Mouse (Mus musculus): Measurements from ENCODE around the gene Pitpnm1. TPM values are rescaled to one million over a fixed set of nuclear protein-coding genes. Genes with fewer than 3 reads are reported as not detected.

The Pitpnm1 gene
- polyA plus RNA-seq, 1 experiment from 2014 or later, result 15.8 TPM

- peak overlapping the region; percentile 72 for H3K4me2 ChIP-seq (replicated peaks; ENCODE audit: low read depth, low read length)
- peaks cover 28% of the 10 kb centered on the region for H3K36me3 ChIP-seq (ENCODE audit: control insufficient read depth, insufficient read depth, low read length)
- no peaks in the 10 kb centered on the region for H3K27me3 ChIP-seq (ENCODE audit: control insufficient read depth, insufficient read depth, low read length)
- no peak for ATAC-seq (ENCODE audit: low FRiP score, low TSS enrichment)
- H3K27ac ChIP-seq (ENCODE audit: low read depth, low read length), result no peak overlapping the region
- peaks cover 18% of the 10 kb centered on the region for H3K4me1 ChIP-seq (ENCODE audit: control insufficient read depth, insufficient read depth, low read length)
- peak overlapping the region; percentile 86; the same call in 1 of the 2 replicates for H3K4me3 ChIP-seq (ENCODE audit: low read length)
- 94% methylated on average over 17 of the region's 17 CpGs for WGBS
- H3K9ac ChIP-seq (ENCODE audit: low read depth, low read length), result peak overlapping the region; percentile 68; the same call in 1 of the 2 replicates
- H3K9me3 ChIP-seq (ENCODE audit: control insufficient read depth, low read length), result no peaks in the 10 kb centered on the region
These were observed 50.1 kb downstream of the Pitpnm1 start for GRCm38 (mm10) chr19:4149764-4150461.

DNA sequence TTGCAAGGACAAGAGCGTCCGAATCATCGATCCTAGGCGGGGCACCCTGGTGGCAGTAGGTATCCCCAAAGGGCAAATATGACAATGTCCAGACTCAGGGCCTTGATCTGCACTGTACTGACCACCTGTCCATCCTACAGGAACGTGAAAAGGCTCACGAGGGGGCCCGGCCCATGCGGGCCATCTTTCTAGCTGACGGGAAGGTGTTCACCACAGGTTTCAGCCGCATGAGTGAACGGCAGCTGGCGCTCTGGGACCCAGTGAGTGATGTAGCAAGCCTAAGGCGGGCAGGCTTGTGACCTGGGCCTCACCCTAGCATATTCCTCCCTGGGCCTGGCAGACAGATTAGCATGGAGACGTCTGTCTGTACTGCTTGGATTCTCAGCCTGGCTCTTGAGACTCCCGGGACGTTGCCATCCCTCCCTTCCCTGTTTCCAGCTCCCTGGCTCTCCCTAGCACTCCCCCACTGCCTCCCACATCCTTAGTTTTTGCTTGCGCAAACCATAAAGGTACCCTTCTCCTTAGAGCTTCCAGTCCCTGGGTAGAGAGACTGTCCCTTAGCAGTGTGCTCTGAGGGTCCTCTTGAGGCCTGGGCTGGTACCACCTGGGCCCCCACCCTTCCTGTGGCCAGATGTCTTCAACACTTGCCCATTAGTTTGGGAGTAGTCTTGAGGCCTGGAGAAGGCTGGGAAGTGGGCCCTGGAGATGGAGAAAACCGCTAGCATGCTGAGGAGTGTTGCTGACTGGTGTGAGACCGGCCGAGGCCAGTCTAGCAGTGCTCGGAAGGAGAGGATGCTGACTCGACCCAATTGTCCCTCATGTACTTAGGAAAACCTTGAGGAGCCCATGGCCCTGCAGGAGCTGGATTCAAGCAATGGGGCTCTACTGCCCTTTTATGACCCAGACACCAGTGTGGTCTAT, 51.0 kb downstream of the Pitpnm1 start:
- H3K9me3 ChIP-seq (ENCODE audit: control insufficient read depth, low read length), result no peaks in the 10 kb centered on the region
- H3K9ac ChIP-seq (ENCODE audit: low read depth, low read length), result no peak overlapping the region
- peaks cover 18% of the 10 kb centered on the region for H3K4me1 ChIP-seq (ENCODE audit: control insufficient read depth, insufficient read depth, low read length)
- ATAC-seq (ENCODE audit: low FRiP score, low TSS enrichment), result no peak
- 85% methylated on average over 22 of the region's 22 CpGs for WGBS
- H3K4me2 ChIP-seq (replicated peaks; ENCODE audit: low read depth, low read length), result no peak overlapping the region
- peaks cover 30% of the 10 kb centered on the region for H3K36me3 ChIP-seq (ENCODE audit: control insufficient read depth, insufficient read depth, low read length)
- no peak overlapping the region for H3K27ac ChIP-seq (ENCODE audit: low read depth, low read length)
- no peaks in the 10 kb centered on the region for H3K27me3 ChIP-seq (ENCODE audit: control insufficient read depth, insufficient read depth, low read length)
- H3K4me3 ChIP-seq (ENCODE audit: low read length), result no peak overlapping the region

DNA sequence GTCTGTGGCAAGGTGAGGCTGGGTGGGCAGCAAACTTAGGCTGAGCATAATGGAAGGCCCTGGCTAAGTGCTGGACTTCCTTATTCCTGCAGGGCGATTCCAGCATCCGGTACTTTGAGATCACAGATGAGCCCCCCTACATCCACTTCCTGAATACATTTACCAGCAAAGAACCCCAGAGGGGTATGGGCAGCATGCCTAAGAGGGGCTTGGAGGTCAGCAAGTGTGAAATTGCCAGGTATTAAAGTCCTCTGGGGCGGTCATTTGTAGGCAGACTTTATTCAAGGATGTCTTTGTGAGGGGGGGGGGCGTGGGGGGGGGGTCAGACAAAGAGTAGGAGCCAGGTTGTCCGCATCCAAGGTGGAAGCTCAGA, 51.7 kb downstream of the Pitpnm1 start:
- Histone ChIP-seq H3K9me3 (ENCODE audit: control insufficient read depth, low read length) (no peaks in the 10 kb centered on the region), H3K9ac (ENCODE audit: low read depth, low read length) (no peak overlapping the region), H3K4me1 (ENCODE audit: control insufficient read depth, insufficient read depth, low read length) (peaks cover 18% of the 10 kb centered on the region), H3K36me3 (ENCODE audit: control insufficient read depth, insufficient read depth, low read length) (peaks cover 36% of the 10 kb centered on the region), H3K4me2 (replicated peaks; ENCODE audit: low read depth, low read length) (no peak overlapping the region), H3K27ac (ENCODE audit: low read depth, low read length) (no peak overlapping the region), H3K27me3 (ENCODE audit: control insufficient read depth, insufficient read depth, low read length) (no peaks in the 10 kb centered on the region), H3K4me3 (ENCODE audit: low read length) (no peak overlapping the region)
- ATAC-seq (ENCODE audit: low FRiP score, low TSS enrichment), result no peak
- WGBS, result 78% methylated on average over 5 of the region's 5 CpGs

DNA sequence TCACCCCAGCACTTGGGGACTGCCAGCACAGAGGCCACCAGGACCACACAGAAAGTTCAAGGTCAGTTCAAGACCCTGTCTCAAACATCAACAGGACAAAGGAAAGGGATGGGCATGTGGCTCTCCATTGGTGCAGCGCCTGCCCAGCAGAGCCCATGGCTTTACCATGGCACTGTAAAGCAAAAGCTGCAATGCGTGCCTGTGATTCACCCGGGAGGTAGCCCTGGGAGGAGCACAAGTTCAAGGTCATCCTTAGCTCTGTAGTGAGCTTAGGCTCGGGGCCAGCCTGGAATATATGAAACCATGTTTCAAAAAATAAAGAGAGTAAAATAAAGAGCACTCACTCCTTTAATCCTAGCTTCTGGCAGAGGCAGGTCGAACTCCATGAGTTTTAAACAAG, 52.1 kb downstream of the Pitpnm1 start:
- H3K9ac ChIP-seq (ENCODE audit: low read depth, low read length), result no peak overlapping the region
- peaks cover 18% of the 10 kb centered on the region for H3K4me1 ChIP-seq (ENCODE audit: control insufficient read depth, insufficient read depth, low read length)
- H3K36me3 ChIP-seq (ENCODE audit: control insufficient read depth, insufficient read depth, low read length), result peaks cover 40% of the 10 kb centered on the region
- H3K4me3 ChIP-seq (ENCODE audit: low read length), result no peak overlapping the region
- no peak overlapping the region for H3K4me2 ChIP-seq (replicated peaks; ENCODE audit: low read depth, low read length)
- no peaks in the 10 kb centered on the region for H3K9me3 ChIP-seq (ENCODE audit: control insufficient read depth, low read length)
- H3K27ac ChIP-seq (ENCODE audit: low read depth, low read length), result no peak overlapping the region
- WGBS, result 85% methylated on average over 5 of the region's 5 CpGs
- H3K27me3 ChIP-seq (ENCODE audit: control insufficient read depth, insufficient read depth, low read length), result no peaks in the 10 kb centered on the region
- no peak for ATAC-seq (ENCODE audit: low FRiP score, low TSS enrichment)

DNA sequence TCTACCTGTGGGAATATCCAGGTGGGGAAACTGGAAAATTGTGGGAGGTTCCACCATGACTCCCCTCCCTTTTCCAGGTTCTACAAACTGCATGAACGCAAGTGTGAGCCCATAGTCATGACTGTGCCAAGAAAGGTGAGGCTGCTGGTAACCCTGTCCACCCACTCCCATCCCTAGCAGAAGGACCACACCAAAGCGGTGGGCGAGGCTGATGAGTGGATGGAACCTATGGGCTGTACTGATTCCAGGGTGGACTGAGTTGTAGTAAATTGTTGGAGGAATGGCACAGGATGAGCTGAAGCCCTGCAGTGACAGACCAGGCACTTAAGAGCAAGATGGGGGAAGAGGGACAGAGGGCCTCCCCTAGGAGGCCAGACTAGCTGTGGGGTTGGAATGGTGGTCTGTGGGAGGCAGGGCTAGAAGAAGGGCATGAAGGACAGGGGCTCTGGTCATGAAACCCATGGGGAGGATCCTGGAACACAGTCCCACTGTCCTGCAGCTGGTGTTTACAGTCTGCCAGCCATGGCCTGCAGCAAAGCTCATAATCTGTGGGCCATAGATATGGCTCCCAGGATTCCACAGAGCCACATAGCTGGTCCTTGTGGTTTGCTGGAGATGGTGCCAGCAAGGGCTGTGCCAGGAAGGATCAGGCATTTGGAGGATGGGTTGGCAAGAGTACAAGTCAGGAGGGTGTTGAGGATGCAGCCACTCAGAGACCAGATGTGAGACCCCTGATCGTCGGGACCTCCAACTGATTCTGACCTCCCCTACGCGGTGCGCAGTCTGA, 52.8 kb downstream of the Pitpnm1 start:
- WGBS, result 91% methylated on average over 8 of the region's 8 CpGs
- H3K36me3 ChIP-seq (ENCODE audit: control insufficient read depth, insufficient read depth, low read length), result peaks cover 48% of the 10 kb centered on the region
- peak overlapping the region; percentile 13; the same call in 1 of the 2 replicates for H3K9ac ChIP-seq (ENCODE audit: low read depth, low read length)
- no peak overlapping the region for H3K4me3 ChIP-seq (ENCODE audit: low read length)
- peaks cover 17% of the 10 kb centered on the region for H3K4me1 ChIP-seq (ENCODE audit: control insufficient read depth, insufficient read depth, low read length)
- H3K9me3 ChIP-seq (ENCODE audit: control insufficient read depth, low read length), result no peaks in the 10 kb centered on the region
- ATAC-seq (ENCODE audit: low FRiP score, low TSS enrichment), result no peak
- no peak overlapping the region for H3K4me2 ChIP-seq (replicated peaks; ENCODE audit: low read depth, low read length)
- no peak overlapping the region for H3K27ac ChIP-seq (ENCODE audit: low read depth, low read length)
- no peaks in the 10 kb centered on the region for H3K27me3 ChIP-seq (ENCODE audit: control insufficient read depth, insufficient read depth, low read length)

DNA sequence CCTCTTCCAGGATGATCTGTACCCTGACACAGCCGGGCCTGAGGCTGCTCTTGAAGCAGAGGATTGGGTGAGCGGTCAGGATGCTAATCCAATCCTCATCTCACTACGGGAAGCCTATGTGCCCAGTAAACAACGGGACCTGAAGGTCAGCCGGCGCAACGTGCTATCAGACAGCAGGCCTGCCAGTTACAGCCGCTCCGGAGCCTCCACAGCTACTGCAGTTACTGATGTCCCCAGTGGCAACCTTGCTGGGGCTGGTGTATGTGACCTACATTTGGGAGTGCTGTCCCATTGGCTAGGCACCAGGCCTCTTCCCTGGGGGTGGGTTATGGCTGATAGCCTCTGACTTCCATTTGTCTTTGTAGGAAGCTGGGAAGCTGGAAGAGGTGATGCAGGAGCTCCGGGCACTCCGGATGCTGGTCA, 53.4 kb downstream of the Pitpnm1 start, which contains the start of gene Ptprcap:
Gene Ptprcap (plus strand): TSS at position 373 of the 423 bp plus-strand sequence.
- no peaks in the 10 kb centered on the region for H3K9me3 ChIP-seq (ENCODE audit: control insufficient read depth, low read length)
- ATAC-seq (ENCODE audit: low FRiP score, low TSS enrichment), result no peak
- no peak within 1 kb of the TSS for H3K4me2 ChIP-seq (replicated peaks; ENCODE audit: low read depth, low read length)
- no peak within 1 kb of the TSS for H3K4me3 ChIP-seq (ENCODE audit: low read length)
- 85% methylated on average over 11 of the region's 11 CpGs for WGBS
- H3K27me3 ChIP-seq (ENCODE audit: control insufficient read depth, insufficient read depth, low read length), result no peaks in the 10 kb centered on the region
- peaks cover 12% of the 10 kb centered on the region; the same call in 1 of the 2 replicates for H3K4me1 ChIP-seq (ENCODE audit: control insufficient read depth, insufficient read depth, low read length)
- H3K36me3 ChIP-seq (ENCODE audit: control insufficient read depth, insufficient read depth, low read length), result peaks cover 54% of the 10 kb centered on the region
- no peak within 1 kb of the TSS for H3K27ac ChIP-seq (ENCODE audit: low read depth, low read length)
- H3K9ac ChIP-seq (ENCODE audit: low read depth, low read length), result peak within 1 kb of the TSS; percentile 13; the same call in 1 of the 2 replicates

GRCm38 (mm10) chr19:4154437-4155222, 54.8 kb downstream of the Pitpnm1 start:
- Histone ChIP-seq H3K27me3 (ENCODE audit: control insufficient read depth, insufficient read depth, low read length) (no peaks in the 10 kb centered on the region), H3K4me1 (ENCODE audit: control insufficient read depth, insufficient read depth, low read length) (peaks cover 5% of the 10 kb centered on the region; the same call in 1 of the 2 replicates), H3K36me3 (ENCODE audit: control insufficient read depth, insufficient read depth, low read length) (peaks cover 68% of the 10 kb centered on the region), H3K4me3 (ENCODE audit: low read length) (no peak overlapping the region), H3K27ac (ENCODE audit: low read depth, low read length) (no peak overlapping the region), H3K9me3 (ENCODE audit: control insufficient read depth, low read length) (no peaks in the 10 kb centered on the region), H3K4me2 (replicated peaks; ENCODE audit: low read depth, low read length) (no peak overlapping the region), H3K9ac (ENCODE audit: low read depth, low read length) (no peak overlapping the region)
- WGBS, result 80% methylated on average over 13 of the region's 13 CpGs
- ATAC-seq (ENCODE audit: low FRiP score, low TSS enrichment), result no peak
